17 mouse cellular contexts compared by ENCODE assay signal in genomic region chr7:89391831-89392230, GRCm38 (mm10). TPM values are rescaled to one million over a fixed set of nuclear protein-coding genes. Genes with fewer than 3 reads are reported as not detected.
A peak's percentile ranks its signal among the peaks of the same experiment; 100 is the strongest.
DNase-seq lines count a peak whose midpoint lies in the region; ATAC-seq and TF ChIP-seq lines count a peak whose summit lies in the region.
"Had no signal": no experiment of that assay in that cellular context is flagged by ENCODE, and none has a peak within 500 bp of the region (broad histone marks: within the 10 kb centered on the region; RNA-seq: fewer than 3 reads in every experiment).

No protein-coding gene starts in this region.

- no peaks in the 10 kb centered on the region for H3K36me3 ChIP-seq in kidney, embryonic 14.5 days (ENCODE audit: control insufficient read depth, insufficient read depth, low read length)
- no peaks in the 10 kb centered on the region for H3K36me3 ChIP-seq in liver, postnatal 0 days (replicated peaks; ENCODE audit: insufficient read depth, low read length)
- H3K36me3 ChIP-seq: hindbrain, embryonic 13.5 days; limb, embryonic 15.5 days had no signal

- no peak overlapping the region for H3K4me2 ChIP-seq in kidney, embryonic 14.5 days (replicated peaks; ENCODE audit: low read depth, low read length)
- peak overlapping the region; percentile 34; the same call in 1 of the 2 replicates for H3K4me2 ChIP-seq in liver, postnatal 0 days (ENCODE audit: low read depth, low read length)
- H3K4me2 ChIP-seq: forebrain, embryonic 13.5 days; hindbrain, embryonic 13.5 days; limb, embryonic 15.5 days had no signal

- H3K4me1 ChIP-seq in kidney, embryonic 14.5 days (ENCODE audit: control insufficient read depth, insufficient read depth, low read length): 0 out of 2 replicates have a peak, but pooled peaks cover 10% of the 10 kb centered on the region
- H3K4me1 ChIP-seq in brown adipose tissue, adult 24 weeks (ENCODE audit: control insufficient read depth, insufficient read depth, insufficient read length, low read length): peaks cover 31% of the 10 kb centered on the region
- H3K4me1 ChIP-seq in liver, postnatal 0 days (ENCODE audit: insufficient read depth): peaks cover 2% of the 10 kb centered on the region; the same call in 1 of the 2 replicates
- H3K4me1 ChIP-seq: embryonic facial prominence, embryonic 10.5 days; forebrain, embryonic 13.5 days; hindbrain, embryonic 13.5 days had no signal

- peak; percentile 52 to 72 for DNase-seq in heart, adult 18-20 months
- no peak for DNase-seq in heart, postnatal 10 days
- peak; percentile 26 for DNase-seq in kidney, adult 18-20 months
- no peak for DNase-seq in liver, postnatal 0 days
- DNase-seq in spleen, postnatal 4 days (ENCODE audit: low spot score in 2 of 2): no peak
- no peak for DNase-seq in left cerebral cortex, adult 18-20 months (ENCODE audit: low spot score in 2 of 2)
- DNase-seq: cerebellum, adult 11-12 months; lung, postnatal 14 days; right cerebral cortex, adult 18-20 months; thymus, postnatal 14 days had no signal

- TF ChIP-seq EP300 in liver, postnatal 0 days (IDR thresholded peaks at IDR 0.05; ENCODE audit: low read depth): 0 out of 2 replicates have a peak, but pooled peaks have one; percentile 24

- no peak for ATAC-seq in kidney, embryonic 14.5 days (ENCODE audit: low FRiP score, low TSS enrichment)
- ATAC-seq in liver, postnatal 0 days: peak; percentile 78
- ATAC-seq: forebrain, embryonic 13.5 days; Patski had no signal

- 73% methylated on average over 4 of the region's 4 CpGs for WGBS in kidney, embryonic 14.5 days
- 55% methylated on average over 4 of the region's 4 CpGs for WGBS in liver, postnatal 0 days (ENCODE audit: insufficient replicate concordance)

- intact Hi-C loops in heart, postnatal 10 days (cut with DNase I): no loop called here

- no peak overlapping the region for H3K9ac ChIP-seq in kidney, embryonic 14.5 days (ENCODE audit: low read depth, low read length)
- H3K9ac ChIP-seq in liver, postnatal 0 days (replicated peaks): no peak overlapping the region
- H3K9ac ChIP-seq: forebrain, embryonic 13.5 days; hindbrain, embryonic 13.5 days; limb, embryonic 15.5 days had no signal

- no peaks in the 10 kb centered on the region for H3K9me3 ChIP-seq in kidney, embryonic 14.5 days (ENCODE audit: control insufficient read depth, low read length)
- H3K9me3 ChIP-seq in liver, postnatal 0 days (ENCODE audit: low read length): no peaks in the 10 kb centered on the region
- H3K9me3 ChIP-seq: embryonic facial prominence, embryonic 10.5 days; forebrain, embryonic 13.5 days; limb, embryonic 15.5 days had no signal

- no peak for TF ChIP-seq CTCF in liver, postnatal 0 days (IDR thresholded peaks at IDR 0.05; ENCODE audit: low read depth)

- H3K27me3 ChIP-seq in kidney, embryonic 14.5 days (ENCODE audit: control insufficient read depth, insufficient read depth, low read length): no peaks in the 10 kb centered on the region
- no peaks in the 10 kb centered on the region for H3K27me3 ChIP-seq in liver, postnatal 0 days (ENCODE audit: insufficient read depth, low read length)
- H3K27me3 ChIP-seq: hindbrain, embryonic 13.5 days; limb, embryonic 15.5 days; Patski had no signal

- no peak overlapping the region for H3K27ac ChIP-seq in kidney, embryonic 14.5 days (ENCODE audit: low read depth, low read length)
- H3K27ac ChIP-seq in brown adipose tissue, adult 24 weeks (replicated peaks; ENCODE audit: low read depth, low read length): peak overlapping the region; percentile 86
- H3K27ac ChIP-seq in liver, postnatal 0 days (ENCODE audit: low read depth): peak overlapping the region; percentile 59
- H3K27ac ChIP-seq: embryonic facial prominence, embryonic 10.5 days; forebrain, embryonic 13.5 days; hindbrain, embryonic 13.5 days; limb, embryonic 15.5 days had no signal

- no peak overlapping the region for H3K4me3 ChIP-seq in kidney, embryonic 14.5 days (ENCODE audit: low read length)
- peak overlapping the region; percentile 33 for H3K4me3 ChIP-seq in brown adipose tissue, adult 24 weeks (ENCODE audit: insufficient read depth, low read depth, low read length)
- H3K4me3 ChIP-seq in liver, postnatal 0 days (ENCODE audit: low read depth, low read length): no peak overlapping the region
- H3K4me3 ChIP-seq: embryonic facial prominence, embryonic 10.5 days; forebrain, embryonic 13.5 days; hindbrain, embryonic 13.5 days; limb, embryonic 15.5 days had no signal

RNA-seq across cellular contexts. Expression of gene Tmem135, which starts 12.2 kb away (rescaled TPM):
- 10 to 100 TPM; 34.9 to 39.4 TPM for total RNA-seq in heart, adult 18-20 months (2021)
- total RNA-seq in heart, postnatal 10 days (2021): 10 to 100 TPM; 54.0 to 60.8 TPM
- 19.2 and 31.9 TPM in 2 replicates for polyA plus RNA-seq in kidney, embryonic 14.5 days (2014; fragmentation: Nextera tagmentation; extraction: Ambion mirVana)
- polyA plus RNA-seq in brown adipose tissue, adult 24 weeks (2012; ENCODE audit: insufficient read depth, insufficient read length, missing spikeins): 128 and 134 TPM in 2 replicates
- polyA plus RNA-seq in liver, postnatal 0 days (2015; fragmentation: Nextera tagmentation; extraction: Ambion mirVana): 31.7 and 32.4 TPM in 2 replicates
- total RNA-seq in left cerebral cortex, adult 18-20 months (2021): 10 to 100 TPM; 58.1 to 62.4 TPM

RNA-seq across cellular contexts. Expression of gene Fzd4, which starts 12.3 kb away (rescaled TPM):
- total RNA-seq in heart, adult 18-20 months (2021): 10 to 100 TPM; 32.2 to 34.5 TPM
- 10 to 100 TPM; 46.3 to 49.3 TPM for total RNA-seq in heart, postnatal 10 days (2021)
- 19.9 and 42.0 TPM in 2 replicates for polyA plus RNA-seq in kidney, embryonic 14.5 days (2014; fragmentation: Nextera tagmentation; extraction: Ambion mirVana)
- 57.1 and 88.8 TPM in 2 replicates for polyA plus RNA-seq in brown adipose tissue, adult 24 weeks (2012; ENCODE audit: insufficient read depth, insufficient read length, missing spikeins)
- 4.5 and 4.7 TPM in 2 replicates for polyA plus RNA-seq in liver, postnatal 0 days (2015; fragmentation: Nextera tagmentation; extraction: Ambion mirVana)
- total RNA-seq in left cerebral cortex, adult 18-20 months (2021): 1 to 10 TPM; 5.6 to 5.7 TPM

Comparison
In these comparisons a context has a peak if more than half of its experiments do, and no peak if none do; other contexts are left out.
1. DNase-seq: peak in heart, adult 18-20 months (2 of 2) and kidney, adult 18-20 months (single experiment); none in heart, postnatal 10 days (0 of 2), liver, postnatal 0 days (single experiment), spleen, postnatal 4 days (0 of 2) and left cerebral cortex, adult 18-20 months (0 of 2).
2. RNA of gene Fzd4, which starts 12.3 kb away (total RNA-seq): 46.3 to 49.3 TPM in heart, postnatal 10 days and 32.2 to 34.5 TPM in heart, adult 18-20 months; 5.6 to 5.7 TPM in left cerebral cortex, adult 18-20 months; every median in the first group is over 4 times any median in the second.